Mouse (Mus musculus): ENCODE measurements around the gene Olfr992. TPM values are rescaled to one million over a fixed set of nuclear protein-coding genes. Genes with fewer than 3 reads are reported as not detected.
"Not testable (repeated sequence)": the region's sequence is repeated elsewhere in the genome, so short reads cannot be mapped to it uniquely, and the experiment has no call there.

The Olfr992 gene
- not detected in 2 replicates for polyA plus RNA-seq (2016; fragmentation: Nextera tagmentation; extraction: Ambion mirVana)

GRCm38 (mm10) chr2:85409369-85409768, at the start of gene Olfr992:
Olfr992 (minus strand) TSS chr2:85409469.
- no peak within 1 kb of the TSS for H3K4me2 ChIP-seq (replicated peaks)
- no peaks in the 10 kb centered on the region for H3K27me3 ChIP-seq
- WGBS: 63% methylated on average over 2 of the region's 2 CpGs
- H3K4me1 ChIP-seq: no peaks in the 10 kb centered on the region
- H3K4me3 ChIP-seq: no peak within 1 kb of the TSS
- H3K36me3 ChIP-seq: no peaks in the 10 kb centered on the region
- no peak within 1 kb of the TSS for H3K9ac ChIP-seq
- ATAC-seq (ENCODE audit: low FRiP score): no peak
- H3K27ac ChIP-seq: no peak within 1 kb of the TSS
- H3K9me3 ChIP-seq (replicated peaks): no peaks in the 10 kb centered on the region

DNA sequence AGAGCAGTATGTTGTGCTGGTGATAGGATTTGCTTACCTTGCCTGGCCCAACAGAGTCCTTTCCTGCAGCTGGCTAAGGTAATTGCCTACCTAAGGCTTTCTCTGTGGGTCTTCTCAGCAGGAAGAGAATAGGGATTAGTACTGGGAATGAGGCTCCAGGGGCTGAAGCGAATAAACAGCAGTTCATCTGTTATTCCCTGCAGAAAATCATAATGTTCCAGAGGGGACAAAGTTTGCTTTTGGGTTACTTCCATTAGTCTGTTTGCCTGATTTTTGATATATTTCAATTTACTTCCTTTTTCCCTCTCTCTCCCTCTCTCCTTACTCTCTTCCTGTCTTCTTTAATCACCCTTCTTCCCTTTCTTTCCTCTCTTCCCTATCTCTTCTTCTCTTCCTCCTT, 34.3 kb upstream of the Olfr992 start, which contains the start of gene Olfr995:
Gene Olfr995, minus strand, starts transcription at position 101 of the 400 bp plus-strand sequence.
- H3K4me3 ChIP-seq: no peak within 1 kb of the TSS
- H3K4me2 ChIP-seq (replicated peaks): no peak within 1 kb of the TSS
- no peaks in the 10 kb centered on the region for H3K9me3 ChIP-seq (replicated peaks)
- no peaks in the 10 kb centered on the region for H3K27me3 ChIP-seq
- no peak for ATAC-seq (ENCODE audit: low FRiP score)
- H3K27ac ChIP-seq: no peak within 1 kb of the TSS
- H3K4me1 ChIP-seq: no peaks in the 10 kb centered on the region
- no peaks in the 10 kb centered on the region for H3K36me3 ChIP-seq
- WGBS: 41% methylated on average over 1 of the region's 1 CpGs
- H3K9ac ChIP-seq: no peak within 1 kb of the TSS

GRCm38 (mm10) chr2:85442546-85442945, 33.3 kb upstream of the Olfr992 start:
- Histone ChIP-seq H3K9ac (no peak overlapping the region), H3K4me2 (replicated peaks) (no peak overlapping the region), H3K36me3 (no peaks in the 10 kb centered on the region), H3K9me3 (replicated peaks) (no peaks in the 10 kb centered on the region), H3K27me3 (no peaks in the 10 kb centered on the region), H3K4me1 (no peaks in the 10 kb centered on the region), H3K27ac (no peak overlapping the region), H3K4me3 (no peak overlapping the region)
- no peak for ATAC-seq (ENCODE audit: low FRiP score)

DNA sequence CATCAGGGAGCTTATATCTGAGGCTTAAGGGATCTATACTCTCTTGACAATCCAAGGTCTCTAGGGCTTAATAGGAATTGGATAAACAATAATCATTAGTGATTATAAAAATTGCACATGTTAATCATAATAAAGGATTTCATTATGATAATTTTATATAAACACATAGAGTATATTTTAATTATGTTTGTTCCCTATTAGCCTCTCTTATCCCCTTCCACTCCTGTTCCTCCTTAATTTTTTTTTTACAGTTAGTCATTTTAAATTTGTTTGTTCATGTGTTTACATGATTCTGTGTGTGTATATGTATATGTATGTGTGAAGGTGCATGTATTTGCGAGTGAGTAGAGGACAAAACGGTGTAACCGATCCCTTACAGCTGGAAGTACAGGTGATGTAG, 27.1 kb upstream of the Olfr992 start, which contains the start of gene Olfr994:
Gene Olfr994, minus strand, starts transcription at position 101 of the 400 bp plus-strand sequence.
- no peaks in the 10 kb centered on the region for H3K9me3 ChIP-seq (replicated peaks)

GRCm38 (mm10) chr2:85425893-85426292, 16.6 kb upstream of the Olfr992 start:
- Histone ChIP-seq H3K4me3 (no peak overlapping the region), H3K36me3 (no peaks in the 10 kb centered on the region), H3K9me3 (replicated peaks) (no peaks in the 10 kb centered on the region), H3K27me3 (no peaks in the 10 kb centered on the region), H3K27ac (no peak overlapping the region), H3K4me1 (no peaks in the 10 kb centered on the region), H3K9ac (no peak overlapping the region), H3K4me2 (replicated peaks) (no peak overlapping the region)
- 92% methylated on average over 1 of the region's 1 CpGs for WGBS
- no peak for ATAC-seq (ENCODE audit: low FRiP score)

More for the DNA sequence above, 27.1 kb upstream of the Olfr992 start, which contains the start of gene Olfr994:
- Histone ChIP-seq H3K4me1 (no peaks in the 10 kb centered on the region), H3K9ac (no peak within 1 kb of the TSS), H3K27me3 (no peaks in the 10 kb centered on the region), H3K4me2 (replicated peaks) (no peak within 1 kb of the TSS), H3K4me3 (no peak within 1 kb of the TSS), H3K36me3 (no peaks in the 10 kb centered on the region), H3K27ac (no peak within 1 kb of the TSS)
- WGBS: 93% methylated on average over 3 of the region's 3 CpGs
- no peak for ATAC-seq (ENCODE audit: low FRiP score)

DNA sequence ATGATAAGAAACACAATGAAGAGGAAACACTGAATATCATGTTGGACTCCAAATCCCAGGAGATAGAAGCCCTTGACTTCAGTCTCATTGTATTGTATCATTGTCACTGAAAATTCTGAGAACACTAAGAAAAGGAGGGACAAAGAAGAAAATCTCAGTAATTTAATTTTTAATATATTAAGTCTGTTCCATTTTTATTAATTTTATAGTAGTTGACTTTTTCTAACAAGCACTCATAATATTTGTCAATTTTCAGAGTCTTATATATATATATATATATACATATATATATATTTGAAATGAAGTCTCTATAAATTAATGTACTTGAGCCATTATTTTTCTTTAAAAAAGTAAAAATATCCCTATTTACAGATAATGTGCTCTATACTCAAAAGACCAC, 5.5 kb upstream of the Olfr992 start, which contains the start of gene Olfr993:
Gene Olfr993, minus strand, starts transcription at position 101 of the 400 bp plus-strand sequence.
- Histone ChIP-seq H3K27me3 (no peaks in the 10 kb centered on the region), H3K4me3 (no peak within 1 kb of the TSS), H3K4me2 (replicated peaks) (no peak within 1 kb of the TSS), H3K36me3 (no peaks in the 10 kb centered on the region), H3K27ac (no peak within 1 kb of the TSS), H3K9me3 (replicated peaks) (no peaks in the 10 kb centered on the region), H3K4me1 (no peaks in the 10 kb centered on the region), H3K9ac (no peak within 1 kb of the TSS)
- ATAC-seq (ENCODE audit: low FRiP score): no peak

- H3K36me3 ChIP-seq; H3K4me1 ChIP-seq; H3K4me3 ChIP-seq; H3K4me2 ChIP-seq (replicated peaks); H3K27me3 ChIP-seq; H3K9me3 ChIP-seq (replicated peaks); H3K9ac ChIP-seq; ATAC-seq (ENCODE audit: low FRiP score); H3K27ac ChIP-seq: not testable (repeated sequence)
Observed at GRCm38 (mm10) chr2:85363127-85363526, 46.1 kb downstream of the Olfr992 start, which contains the start of gene Olfr988. Olfr988 (minus strand) TSS chr2:85363227.

Other genes with a start within 250 kb of the Olfr992 start
- gene Lrrc55, start 212.3 kb downstream of the Olfr992 start, polyA plus RNA-seq (2016; fragmentation: Nextera tagmentation; extraction: Ambion mirVana): 3.1 TPM in 2 replicates
- not detected in 2 replicates for gene Olfr987, start 70.2 kb downstream of the Olfr992 start, polyA plus RNA-seq (2016; fragmentation: Nextera tagmentation; extraction: Ambion mirVana)
- not detected in 2 replicates for gene Olfr988, start 46.2 kb downstream of the Olfr992 start, polyA plus RNA-seq (2016; fragmentation: Nextera tagmentation; extraction: Ambion mirVana)
- not detected in 2 replicates for gene Olfr993, start 5.4 kb upstream of the Olfr992 start, polyA plus RNA-seq (2016; fragmentation: Nextera tagmentation; extraction: Ambion mirVana)
- not detected in 2 replicates for gene Olfr994, start 27.0 kb upstream of the Olfr992 start, polyA plus RNA-seq (2016; fragmentation: Nextera tagmentation; extraction: Ambion mirVana)
- gene Olfr995, start 34.2 kb upstream of the Olfr992 start, polyA plus RNA-seq (2016; fragmentation: Nextera tagmentation; extraction: Ambion mirVana): not detected in 2 replicates
- 0.09 TPM in 1 of 2 replicates, not detected in the other for gene 4833423E24Rik, start 109.6 kb upstream of the Olfr992 start, polyA plus RNA-seq (2016; fragmentation: Nextera tagmentation; extraction: Ambion mirVana)
- not detected in 2 replicates for gene Olfr996, start 169.7 kb upstream of the Olfr992 start, polyA plus RNA-seq (2016; fragmentation: Nextera tagmentation; extraction: Ambion mirVana)
- not detected in 2 replicates for gene Olfr998, start 179.5 kb upstream of the Olfr992 start, polyA plus RNA-seq (2016; fragmentation: Nextera tagmentation; extraction: Ambion mirVana)
- not detected in 2 replicates for gene Olfr1000, start 202.4 kb upstream of the Olfr992 start, polyA plus RNA-seq (2016; fragmentation: Nextera tagmentation; extraction: Ambion mirVana)
- not detected in 2 replicates for gene Olfr1002, start 241.2 kb upstream of the Olfr992 start, polyA plus RNA-seq (2016; fragmentation: Nextera tagmentation; extraction: Ambion mirVana)

All from hindbrain, embryonic 12.5 days (tissue).